Mouse (Mus musculus): ENCODE data around the gene Aurkb.

Aurkb gene

DNA sequence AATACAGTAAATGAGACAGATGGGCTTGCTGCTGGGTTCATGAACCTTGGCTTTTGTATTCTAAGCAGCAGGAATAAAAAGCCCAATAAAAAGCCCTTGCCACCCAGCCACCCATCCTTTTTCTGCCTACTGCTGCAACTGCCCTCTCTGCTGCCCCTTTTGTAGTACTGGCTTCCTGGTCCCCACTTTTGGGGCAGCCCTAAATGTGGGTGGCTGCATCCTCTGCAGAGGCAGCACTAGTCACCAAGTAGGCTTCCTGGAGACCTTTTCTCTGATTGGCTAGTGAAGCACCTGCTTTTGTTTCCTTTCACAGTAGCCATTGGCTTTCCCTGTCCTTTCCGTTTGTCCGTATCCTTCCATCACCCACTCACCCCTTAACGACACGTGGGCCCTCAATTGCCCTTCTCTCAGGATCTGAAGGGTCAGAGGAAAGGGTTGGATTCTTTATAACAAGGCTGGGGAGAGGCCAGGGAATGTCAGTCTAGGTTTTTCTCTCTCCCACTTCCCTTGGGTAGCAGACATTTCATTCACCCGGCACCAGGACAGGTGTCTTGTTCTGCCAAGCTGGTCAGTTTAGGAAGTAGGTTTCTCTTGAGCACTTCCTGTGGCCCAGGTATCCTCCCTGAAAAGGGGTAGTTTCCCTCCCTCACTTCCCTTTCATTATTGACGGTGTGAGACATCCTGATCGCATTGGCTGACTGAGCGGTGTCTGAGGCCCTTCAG lies 52.8 kb downstream of the Aurkb start:
- DNase-seq (ENCODE audit: low read depth, low spot score), result peak; percentile 76

DNA sequence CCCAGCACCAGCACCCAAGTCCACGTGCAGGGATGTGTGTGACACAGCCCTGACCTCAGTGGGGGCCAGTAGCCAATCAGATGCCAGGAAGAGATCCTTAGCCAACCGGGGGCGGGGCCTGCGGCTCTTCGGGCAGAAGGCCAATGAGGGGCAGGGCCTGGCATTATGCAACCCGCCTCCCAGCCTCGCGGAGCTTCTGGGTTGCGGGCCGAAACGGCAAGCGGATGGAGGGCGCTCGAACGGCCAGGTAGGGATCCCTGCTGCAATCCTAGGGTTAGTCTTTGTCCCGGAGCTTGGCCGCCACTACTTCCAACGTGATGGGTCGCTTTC lies 53.3 kb downstream of the Aurkb start:
- peak; percentile 98 for DNase-seq (ENCODE audit: low read depth, low spot score)

DNA sequence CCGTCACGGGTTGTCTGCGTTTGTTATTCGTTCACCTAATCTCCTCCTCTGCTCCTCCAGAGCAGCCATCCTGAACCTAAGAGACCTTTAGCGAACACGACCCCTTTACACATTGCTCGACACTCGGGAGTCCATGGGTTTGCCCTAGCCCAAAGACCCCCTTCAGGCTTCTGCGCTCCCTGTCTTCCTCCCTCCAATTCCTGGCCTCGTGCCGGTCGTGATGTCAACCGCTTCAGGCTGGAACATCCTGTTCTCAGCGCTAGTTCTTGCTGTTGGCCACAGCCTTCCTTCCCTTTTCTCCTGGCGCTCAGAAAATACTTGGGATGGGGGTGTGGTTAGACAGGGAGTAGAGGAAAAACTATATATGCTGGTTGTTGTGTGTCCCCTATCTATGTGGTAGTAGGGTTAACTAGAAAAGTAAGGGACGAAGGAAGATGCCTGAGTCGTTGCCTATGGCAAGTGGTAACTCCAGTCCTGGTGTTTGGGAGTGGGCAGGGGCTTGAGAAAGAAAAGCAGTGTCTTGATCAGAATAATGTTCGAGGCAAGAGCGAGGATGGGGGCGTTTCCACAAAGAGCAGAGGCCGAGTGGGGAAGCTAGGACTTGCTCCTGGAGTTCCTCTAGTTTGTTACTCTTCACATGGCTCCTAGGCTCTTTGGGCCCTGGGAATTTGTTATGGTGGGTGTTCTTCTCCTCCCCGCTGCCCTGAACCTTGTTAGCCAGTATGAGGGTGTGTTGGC lies 53.9 kb downstream of the Aurkb start:
- DNase-seq (ENCODE audit: low read depth, low spot score), result peak; percentile 79

DNA sequence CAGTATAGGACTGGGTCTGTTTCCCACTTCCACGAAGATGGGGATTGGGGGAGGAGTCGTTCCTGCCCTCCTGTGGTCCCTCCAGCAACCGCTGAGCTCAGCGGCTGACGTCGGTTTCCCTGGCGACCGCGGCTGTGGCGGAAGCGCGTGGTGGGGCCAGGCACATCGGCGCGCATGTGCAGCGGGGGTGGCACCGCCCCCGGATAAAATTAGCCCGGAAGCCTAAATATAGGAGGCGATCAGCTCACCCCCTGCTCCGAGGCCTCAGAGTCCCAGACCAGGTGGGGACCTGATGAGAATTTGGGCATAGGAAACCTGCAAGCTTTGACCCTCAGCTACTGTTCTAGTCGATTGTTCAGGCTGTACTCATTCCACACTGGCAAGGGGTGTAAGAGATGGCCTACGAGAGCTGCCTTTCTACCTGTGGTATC lies 54.5 kb downstream of the Aurkb start:
- peak; percentile 97 for DNase-seq (ENCODE audit: low read depth, low spot score)

DNA sequence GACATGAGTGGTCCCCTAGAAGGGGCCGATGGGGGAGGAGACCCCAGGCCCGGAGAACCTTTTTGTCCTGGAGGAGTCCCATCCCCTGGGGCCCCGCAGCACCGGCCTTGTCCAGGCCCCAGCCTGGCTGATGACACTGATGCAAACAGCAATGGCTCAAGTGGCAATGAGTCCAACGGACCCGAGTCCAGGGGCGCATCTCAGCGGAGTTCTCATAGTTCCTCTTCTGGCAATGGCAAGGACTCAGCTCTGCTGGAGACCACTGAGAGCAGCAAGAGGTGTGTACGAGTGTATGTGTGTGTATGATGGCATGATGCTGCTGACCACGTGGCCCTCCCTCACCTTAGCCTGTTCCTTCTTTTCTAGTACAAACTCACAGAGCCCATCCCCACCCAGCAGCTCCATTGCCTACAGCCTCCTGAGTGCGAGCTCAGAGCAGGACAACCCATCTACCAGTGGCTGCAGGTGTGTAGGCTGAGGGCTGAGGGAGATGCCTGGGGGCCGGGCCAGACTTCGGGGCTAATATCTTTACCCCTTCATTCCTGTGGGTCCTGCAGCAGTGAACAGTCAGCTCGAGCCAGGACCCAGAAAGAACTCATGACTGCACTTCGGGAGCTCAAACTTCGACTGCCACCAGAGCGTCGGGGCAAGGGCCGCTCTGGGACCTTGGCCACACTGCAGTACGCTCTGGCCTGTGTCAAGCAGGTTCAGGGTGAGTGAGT lies 55.4 kb downstream of the Aurkb start:
- DNase-seq (ENCODE audit: low read depth, low spot score), result no peak
